Mouse (Mus musculus) forebrain, postnatal 0 days (tissue): ENCODE results near the gene Prg3. TPM values are rescaled to one million over a fixed set of nuclear protein-coding genes. Genes with fewer than 3 reads are reported as not detected.

Experiments used
- ATAC-seq: fragments of 200-750 bp; cut with Nextera tagmentation; 2 replicates; pipeline ENCODE4 v1.8.0; 2017; ENCODE audit warnings: mild to moderate bottlenecking, moderate library complexity
- DNase-seq: peaks from one replicate; pipeline ENCODE4 v3.0.0-alpha.2; 2015
- H3K27ac ChIP-seq: fragments of 300-500 bp; sonication (generic); 2 replicates; pipeline ENCODE4 v1.5.1; 2014; ENCODE audit warnings: low read depth, mild to moderate bottlenecking, antibody characterized with exemption, low read length, moderate library complexity, mixed read lengths
- H3K27me3 ChIP-seq: fragments of 300-500 bp; sonication (generic); 2 replicates; pipeline ENCODE4 v1.6.1; 2014; ENCODE audit warnings: mild to moderate bottlenecking, low read length, mixed read lengths; ENCODE audit not compliant: insufficient read depth
- H3K36me3 ChIP-seq: fragments of 300-500 bp; sonication (generic); 2 replicates; pipeline ENCODE4 v1.6.1; 2014; ENCODE audit warnings: mild to moderate bottlenecking, moderate library complexity; ENCODE audit not compliant: insufficient read depth
- H3K4me1 ChIP-seq: fragments of 300-500 bp; sonication (generic); 2 replicates; pipeline ENCODE4 v1.6.1; 2014; ENCODE audit warnings: antibody characterized with exemption; ENCODE audit not compliant: insufficient read depth
- H3K4me2 ChIP-seq: fragments of 300-500 bp; sonication (generic); 2 replicates; pipeline ENCODE4 v1.6.1; 2014; ENCODE audit warnings: low read depth, mild to moderate bottlenecking, moderate library complexity
- H3K4me3 ChIP-seq: fragments of 300-500 bp; sonication (generic); 2 replicates; pipeline ENCODE4 v1.5.1; 2014; ENCODE audit warnings: low read depth, low read length, mixed read lengths
- H3K9ac ChIP-seq: fragments of 300-500 bp; sonication (generic); 2 replicates; pipeline ENCODE4 v1.6.1; 2014; ENCODE audit warnings: mild to moderate bottlenecking
- H3K9me3 ChIP-seq: fragments of 300-500 bp; sonication (generic); 2 replicates; pipeline ENCODE4 v1.6.1; 2016; ENCODE audit warnings: low read length
- CTCF ChIP-seq: sonication (generic); IDR thresholded peaks from 2 replicates; pipeline ENCODE4 v1.5.1; 2016; ENCODE audit warnings: antibody characterized with exemption, control low read depth, low read depth
- WGBS: fragments of 180-500 bp; shearing (Covaris S2); extraction: QIAGEN DNeasy Blood & Tissue Kit; methylation state at CpG from one replicate; pipeline ENCODE4 v1.1.7; 2014; 5-methylcytosine and 5-hydroxymethylcytosine counted together
- polyA plus RNA-seq: library from polyadenylated mRNA; unstranded; fragments of >200 nt; fragmentation: Nextera tagmentation; extraction: Ambion mirVana; gene quantifications from 2 replicates; pipeline ENCODE4 v1.2.1, GENCODE M21; 2015
- total RNA-seq: library from RNA; depleted of rRNA; stranded (reverse); fragments of >200 nt; gene quantifications from 2 replicates; pipeline ENCODE4 v1.2.3, GENCODE M21; 2014

The Prg3 gene
- total and polyA plus RNA-seq, 2 experiments from 2014 or later = not detected

DNA sequence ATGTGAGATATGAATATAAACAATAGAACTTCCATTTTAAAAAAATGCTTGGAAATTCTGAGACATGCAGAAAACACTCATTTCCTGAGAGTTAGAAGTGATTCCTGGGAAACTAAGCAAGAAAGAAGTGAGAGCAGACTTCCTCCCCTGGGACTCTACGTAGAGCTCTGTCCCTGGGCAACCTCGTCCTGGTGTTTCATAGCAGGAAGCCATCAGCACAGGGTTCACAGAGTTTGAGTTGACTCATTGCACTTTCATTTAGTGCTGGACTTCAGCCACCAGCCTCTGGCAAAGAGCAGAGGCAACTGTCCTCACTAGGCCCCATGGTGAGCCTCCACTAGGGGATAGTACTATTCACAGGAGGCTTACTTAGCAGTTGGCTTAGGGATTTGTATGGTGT lies 26.7 kb upstream of the Prg3 start:
- no peak for TF ChIP-seq CTCF
- no peak overlapping the region for H3K4me3 ChIP-seq
- ATAC-seq (no peak), DNase-seq (no peak)
- 78% methylated on average over 2 of the region's 2 CpGs for WGBS
- no peaks in the 10 kb centered on the region for H3K4me1 ChIP-seq
- no peaks in the 10 kb centered on the region for H3K36me3 ChIP-seq
- H3K9ac ChIP-seq = no peak overlapping the region
- no peaks in the 10 kb centered on the region for H3K27me3 ChIP-seq
- no peaks in the 10 kb centered on the region for H3K9me3 ChIP-seq
- no peak overlapping the region for H3K27ac ChIP-seq
- H3K4me2 ChIP-seq = no peak overlapping the region

GRCm38 (mm10) chr2:84961901-84962300 lies 26.1 kb upstream of the Prg3 start:
- H3K9ac ChIP-seq = no peak overlapping the region
- H3K4me3 ChIP-seq = no peak overlapping the region
- no peaks in the 10 kb centered on the region for H3K9me3 ChIP-seq
- H3K27me3 ChIP-seq = no peaks in the 10 kb centered on the region
- 64% methylated on average over 3 of the region's 3 CpGs for WGBS
- ATAC-seq = no peak
- H3K27ac ChIP-seq = no peak overlapping the region
- no peak for TF ChIP-seq CTCF
- no peaks in the 10 kb centered on the region for H3K36me3 ChIP-seq
- H3K4me2 ChIP-seq = no peak overlapping the region
- DNase-seq = no peak
- no peaks in the 10 kb centered on the region for H3K4me1 ChIP-seq

DNA sequence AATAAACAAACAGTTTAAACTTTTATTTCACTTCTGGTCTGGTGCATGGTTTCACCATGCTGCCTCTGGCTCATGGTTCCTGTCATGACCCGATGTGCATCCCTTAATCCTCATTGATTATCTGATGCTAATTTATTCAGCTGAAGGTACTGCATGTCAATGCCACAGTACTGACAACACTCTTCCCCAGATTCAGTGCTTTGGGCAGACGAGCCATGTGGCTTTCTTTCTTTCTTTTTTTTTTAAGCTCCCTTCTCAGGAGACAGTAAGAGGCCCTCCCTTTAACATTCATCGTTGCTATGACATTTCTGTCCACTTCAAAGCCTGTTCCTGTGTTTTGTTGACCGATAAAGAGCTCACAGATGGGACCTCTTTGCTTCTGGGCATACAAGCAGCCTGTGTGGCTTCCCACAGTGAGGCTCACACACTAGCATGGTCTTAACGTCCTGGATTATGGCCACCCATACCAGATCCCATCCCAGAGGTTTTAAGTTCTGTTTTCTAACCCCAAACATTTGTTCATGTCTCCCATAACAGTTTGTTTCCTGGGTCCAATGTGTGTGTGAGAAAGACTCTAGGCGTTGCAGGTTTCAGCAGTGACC lies 25.0 kb upstream of the Prg3 start:
- Histone ChIP-seq H3K27me3 (no peaks in the 10 kb centered on the region), H3K4me3 (no peak overlapping the region), H3K9me3 (no peaks in the 10 kb centered on the region), H3K36me3 (no peaks in the 10 kb centered on the region), H3K27ac (no peak overlapping the region), H3K9ac (no peak overlapping the region), H3K4me1 (no peaks in the 10 kb centered on the region), H3K4me2 (no peak overlapping the region)
- 33% methylated on average over 6 of the region's 6 CpGs for WGBS
- TF ChIP-seq CTCF = no peak
- no peak for DNase-seq
- ATAC-seq = peak; percentile 70

- no peaks in the 10 kb centered on the region for H3K27me3 ChIP-seq
- no peak for DNase-seq
- H3K9me3 ChIP-seq = no peaks in the 10 kb centered on the region
- TF ChIP-seq CTCF = no peak
- no peak for ATAC-seq
- H3K27ac ChIP-seq = no peak overlapping the region
- H3K36me3 ChIP-seq = no peaks in the 10 kb centered on the region
- no peak overlapping the region for H3K9ac ChIP-seq
- H3K4me3 ChIP-seq = no peak overlapping the region
- WGBS = 95% methylated on average over 7 of the region's 7 CpGs
- no peaks in the 10 kb centered on the region for H3K4me1 ChIP-seq
- no peak overlapping the region for H3K4me2 ChIP-seq
These were observed 23.8 kb upstream of the Prg3 start for GRCm38 (mm10) chr2:84964111-84964801.

- Histone ChIP-seq H3K9me3 (no peaks in the 10 kb centered on the region), H3K27me3 (no peaks in the 10 kb centered on the region), H3K4me1 (no peaks in the 10 kb centered on the region), H3K36me3 (no peaks in the 10 kb centered on the region), H3K27ac (no peak overlapping the region), H3K9ac (no peak overlapping the region), H3K4me3 (no peak overlapping the region), H3K4me2 (no peak overlapping the region)
- DNase-seq (no peak), ATAC-seq (no peak)
- TF ChIP-seq CTCF = no peak
- WGBS = 90% methylated on average over 5 of the region's 5 CpGs
These were observed 20.6 kb upstream of the Prg3 start for GRCm38 (mm10) chr2:84967318-84967991.

GRCm38 (mm10) chr2:84975580-84975979 lies 12.4 kb upstream of the Prg3 start:
- H3K27ac ChIP-seq = no peak overlapping the region
- TF ChIP-seq CTCF = no peak
- no peak for ATAC-seq

GRCm38 (mm10) chr2:84980188-84980587 lies 7.8 kb upstream of the Prg3 start, which contains the start of gene Prg2:
Gene Prg2, plus strand, starts transcription at chr2:84980461.
- Histone ChIP-seq H3K27me3 (no peaks in the 10 kb centered on the region), H3K4me1 (no peaks in the 10 kb centered on the region), H3K27ac (no peak within 1 kb of the TSS), H3K4me3 (no peak within 1 kb of the TSS), H3K9me3 (no peaks in the 10 kb centered on the region), H3K36me3 (no peaks in the 10 kb centered on the region), H3K9ac (no peak within 1 kb of the TSS), H3K4me2 (no peak within 1 kb of the TSS)
- ATAC-seq = no peak
- DNase-seq = no peak
- no peak for TF ChIP-seq CTCF
- 37% methylated on average over 1 of the region's 1 CpGs for WGBS

More at GRCm38 (mm10) chr2:84975580-84975979, 12.4 kb upstream of the Prg3 start:
- Histone ChIP-seq H3K4me3 (no peak overlapping the region), H3K9me3 (no peaks in the 10 kb centered on the region), H3K4me2 (no peak overlapping the region), H3K27me3 (no peaks in the 10 kb centered on the region), H3K36me3 (no peaks in the 10 kb centered on the region), H3K9ac (no peak overlapping the region), H3K4me1 (no peaks in the 10 kb centered on the region)
- DNase-seq = no peak
- WGBS = 94% methylated on average over 2 of the region's 2 CpGs
